Mouse (Mus musculus) small intestine, adult 2 months (tissue): ENCODE results near the gene Ap2m1.

Experiments used
- CTCF ChIP-seq: fragments of 200-500 bp; IDR thresholded peaks from 2 replicates; pipeline ENCODE4 v1.5.1; 2012; ENCODE audit warnings: low read depth, mild to moderate bottlenecking, control low read depth, inconsistent platforms, low read length, moderate library complexity, mixed read lengths; ENCODE audit not compliant: insufficient replicate concordance, insufficient read length; ENCODE audit errors: extremely low read depth
- POLR2A ChIP-seq: fragments of 200-500 bp; IDR thresholded peaks from 2 replicates; pipeline ENCODE4 v1.6.1; 2012; ENCODE audit warnings: low read depth, mild to moderate bottlenecking, control low read depth, inconsistent platforms, low read length, moderate library complexity

DNA sequence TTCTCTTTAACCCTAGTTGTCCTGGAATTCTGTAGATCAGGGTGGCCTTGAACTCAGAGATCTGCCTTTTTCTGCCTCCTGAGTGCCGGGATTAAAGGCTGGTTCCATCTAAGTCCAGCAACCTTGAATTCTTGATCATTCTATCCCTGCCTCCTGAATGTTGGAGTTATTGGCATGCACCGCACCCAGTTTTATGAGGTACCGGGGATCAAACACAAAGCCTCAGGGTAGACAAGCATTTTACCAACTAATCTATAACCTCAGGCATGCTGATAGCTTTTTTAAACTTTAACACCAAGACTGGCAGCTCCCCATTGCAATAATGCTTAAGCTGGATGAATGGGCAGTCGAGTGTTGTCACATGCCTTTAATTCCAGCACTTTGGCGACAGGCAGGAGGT lies 12.1 kb downstream of the Ap2m1 start:
- no peak for TF ChIP-seq CTCF
- TF ChIP-seq POLR2A, result no peak
